Mouse (Mus musculus) liver, embryonic 13.5 days (tissue): ENCODE data around the gene Scgb1b17. TPM values are rescaled to one million over a fixed set of nuclear protein-coding genes. Genes with fewer than 3 reads are reported as not detected.
"Not testable (repeated sequence)": the region's sequence is repeated elsewhere in the genome, so short reads cannot be mapped to it uniquely, and the experiment has no call there.

Source experiments
- ATAC-seq: fragments of 200-750 bp; cut with Nextera tagmentation; 2 replicates; pipeline ENCODE4 v1.8.0; 2017; ENCODE audit warnings: low read depth, mild to moderate bottlenecking, moderate number of reproducible peaks, moderate library complexity
- DNase-seq: peaks from one replicate; pipeline ENCODE4 v3.0.0; 2022
- H3K27ac ChIP-seq: fragments of 300-500 bp; sonication (generic); 2 replicates; pipeline ENCODE4 v1.5.1; 2015; ENCODE audit warnings: moderate library complexity, mild to moderate bottlenecking, inconsistent platforms
- H3K27me3 ChIP-seq: fragments of 300-500 bp; sonication (generic); 2 replicates; pipeline ENCODE4 v1.6.1; 2015; ENCODE audit warnings: mild to moderate bottlenecking, inconsistent platforms
- H3K36me3 ChIP-seq: fragments of 300-500 bp; sonication (generic); 2 replicates; pipeline ENCODE4 v1.6.1; 2015; ENCODE audit warnings: mild to moderate bottlenecking, inconsistent platforms
- H3K4me1 ChIP-seq: fragments of 300-500 bp; sonication (generic); replicated peaks from 2 replicates; pipeline ENCODE4 v1.6.1; 2015; ENCODE audit warnings: inconsistent platforms
- H3K4me2 ChIP-seq: fragments of 300-500 bp; sonication (generic); 2 replicates; pipeline ENCODE4 v1.6.1; 2015; ENCODE audit warnings: inconsistent platforms, mild to moderate bottlenecking, moderate library complexity
- H3K4me3 ChIP-seq: fragments of 300-500 bp; sonication (generic); replicated peaks from 2 replicates; pipeline ENCODE4 v1.5.1; 2015; ENCODE audit warnings: mild to moderate bottlenecking, inconsistent platforms
- H3K9ac ChIP-seq: fragments of 300-500 bp; sonication (generic); 2 replicates; pipeline ENCODE4 v1.6.1; 2015; ENCODE audit warnings: mild to moderate bottlenecking, inconsistent platforms
- H3K9me3 ChIP-seq: fragments of 300-500 bp; sonication (generic); replicated peaks from 2 replicates; pipeline ENCODE4 v1.6.1; 2016; ENCODE audit warnings: inconsistent platforms
- polyA plus RNA-seq: library from polyadenylated mRNA; unstranded; fragments of >200 nt; fragmentation: Nextera tagmentation; extraction: Ambion mirVana; gene quantifications from 2 replicates; pipeline ENCODE4 v1.2.1, GENCODE M21; 2015

The Scgb1b17 gene
- not detected in 2 replicates for polyA plus RNA-seq

GRCm38 (mm10) chr7:33063149-33063548 lies at the start of gene Scgb1b17:
Gene Scgb1b17 (plus strand): TSS chr7:33063449.
- not testable (repeated sequence) for H3K4me3 ChIP-seq, DNase-seq, ATAC-seq

GRCm38 (mm10) chr7:33056461-33056860 lies 6.8 kb upstream of the Scgb1b17 start, which contains the start of gene Scgb2b17:
Gene Scgb2b17 (minus strand): TSS chr7:33056561.
- ATAC-seq, H3K9ac ChIP-seq, H3K27me3 ChIP-seq, H3K4me2 ChIP-seq, H3K4me3 ChIP-seq, H3K4me1 ChIP-seq, H3K36me3 ChIP-seq, H3K27ac ChIP-seq, H3K9me3 ChIP-seq, DNase-seq: not testable (repeated sequence)

More at GRCm38 (mm10) chr7:33063149-33063548, at the start of gene Scgb1b17:
- H3K9ac ChIP-seq, H3K4me1 ChIP-seq, H3K27ac ChIP-seq, H3K9me3 ChIP-seq, H3K27me3 ChIP-seq, H3K36me3 ChIP-seq, H3K4me2 ChIP-seq: not testable (repeated sequence)

Other genes with a start within 250 kb of the Scgb1b17 start
- not detected in 2 replicates for gene Scgb2b15, start 233.8 kb upstream of the Scgb1b17 start, polyA plus RNA-seq
- gene Scgb1b15, start 226.9 kb upstream of the Scgb1b17 start, polyA plus RNA-seq: not detected in 2 replicates
- not detected in 2 replicates for gene Scgb2b17, start 6.9 kb upstream of the Scgb1b17 start, polyA plus RNA-seq
- gene Scgb2b18, start 110.4 kb downstream of the Scgb1b17 start, polyA plus RNA-seq: not detected in 2 replicates
- not detected in 2 replicates for gene Scgb1b18, start 122.1 kb downstream of the Scgb1b17 start, polyA plus RNA-seq
- not detected in 2 replicates for gene Scgb2b19, start 216.9 kb downstream of the Scgb1b17 start, polyA plus RNA-seq
- not detected in 2 replicates for gene Scgb1b19, start 223.8 kb downstream of the Scgb1b17 start, polyA plus RNA-seq